Mouse (Mus musculus): ENCODE data around the gene Gm15013. TPM values are rescaled to one million over a fixed set of nuclear protein-coding genes. Genes with fewer than 3 reads are reported as not detected.
"Not testable (repeated sequence)": the region's sequence is repeated elsewhere in the genome, so short reads cannot be mapped to it uniquely, and the experiment has no call there.

The Gm15013 gene
- total RNA-seq (2015) (0.41 and 0.51 TPM in 2 replicates), total RNA-seq (2017) (0.51 TPM in 1 of 2 replicates, not detected in the other)

GRCm38 (mm10) chrX:139714381-139714780, at the start of gene Gm15013:
Gene Gm15013 (minus strand): TSS chrX:139714481.
- no peak for ATAC-seq (ENCODE audit: poor library complexity, severe bottlenecking)

- no peak for ATAC-seq (ENCODE audit: poor library complexity, severe bottlenecking)
Observed at GRCm38 (mm10) chrX:139762546-139762945, 48.3 kb upstream of the Gm15013 start.

- ATAC-seq (ENCODE audit: poor library complexity, severe bottlenecking), result not testable (repeated sequence)
Observed at GRCm38 (mm10) chrX:139758634-139759033, 44.4 kb upstream of the Gm15013 start.

- ATAC-seq (ENCODE audit: poor library complexity, severe bottlenecking), result peak; percentile 51; the same call in 1 of the 2 replicates
Observed at GRCm38 (mm10) chrX:139751855-139752254, 37.6 kb upstream of the Gm15013 start.

GRCm38 (mm10) chrX:139737066-139737465, 22.8 kb upstream of the Gm15013 start:
- ATAC-seq (ENCODE audit: poor library complexity, severe bottlenecking), result no peak

GRCm38 (mm10) chrX:139730541-139730940, 16.3 kb upstream of the Gm15013 start:
- ATAC-seq (ENCODE audit: poor library complexity, severe bottlenecking), result no peak

- no peak for ATAC-seq (ENCODE audit: poor library complexity, severe bottlenecking)
Observed at GRCm38 (mm10) chrX:139722350-139722749, 8.1 kb upstream of the Gm15013 start.

- peak; percentile 97 for ATAC-seq (ENCODE audit: poor library complexity, severe bottlenecking)
Observed at GRCm38 (mm10) chrX:139684775-139685695, 29.2 kb downstream of the Gm15013 start, which contains the start of gene Tbc1d8b. Gene Tbc1d8b (plus strand): TSS chrX:139684996.

- peak; percentile 33 for ATAC-seq (ENCODE audit: poor library complexity, severe bottlenecking)
Observed at GRCm38 (mm10) chrX:139684410-139684774, 29.9 kb downstream of the Gm15013 start.

- ATAC-seq (ENCODE audit: poor library complexity, severe bottlenecking), result peak; percentile 52; the same call in 1 of the 2 replicates
Observed at GRCm38 (mm10) chrX:139665829-139666228, 48.5 kb downstream of the Gm15013 start.

Other genes with a start within 250 kb of the Gm15013 start
- 0.07 and 0.36 TPM in 2 replicates for gene D330045A20Rik, start 234.1 kb downstream of the Gm15013 start, total RNA-seq (2015)
- gene D330045A20Rik, start 234.1 kb downstream of the Gm15013 start, total RNA-seq (2017), result 0.04 and 0.28 TPM in 2 replicates
- gene Rnf128, start 151.2 kb downstream of the Gm15013 start, total RNA-seq (2015), result 0.54 and 0.64 TPM in 2 replicates
- gene Rnf128, start 151.2 kb downstream of the Gm15013 start, total RNA-seq (2017), result 0.45 and 0.55 TPM in 2 replicates
- 5.2 and 5.9 TPM in 2 replicates for gene Tbc1d8b, start 29.5 kb downstream of the Gm15013 start, total RNA-seq (2015)
- gene Tbc1d8b, start 29.5 kb downstream of the Gm15013 start, total RNA-seq (2017), result 4.8 and 5.0 TPM in 2 replicates
- not detected in 2 replicates for gene Ripply1, start 67.9 kb upstream of the Gm15013 start, total RNA-seq (2015)
- gene Ripply1, start 67.9 kb upstream of the Gm15013 start, total RNA-seq (2017), result not detected in 2 replicates
- gene Cldn2, start 86.3 kb upstream of the Gm15013 start, total RNA-seq (2015), result not detected in 2 replicates
- gene Cldn2, start 86.3 kb upstream of the Gm15013 start, total RNA-seq (2017), result not detected in 2 replicates
- gene Morc4, start 157.2 kb upstream of the Gm15013 start, total RNA-seq (2015), result 0.14 and 0.49 TPM in 2 replicates
- 0.04 TPM in 1 of 2 replicates, not detected in the other for gene Morc4, start 157.2 kb upstream of the Gm15013 start, total RNA-seq (2017)

Measured in megakaryocyte, adult 5-6 weeks (primary cell).